Mouse (Mus musculus): Measurements from ENCODE around the gene Il17re. TPM values are rescaled to one million over a fixed set of nuclear protein-coding genes. Genes with fewer than 3 reads are reported as not detected.
A peak's percentile ranks its signal among the peaks of the same experiment; 100 is the strongest.

Il17re gene
- polyA plus RNA-seq (2015; fragmentation: Nextera tagmentation; extraction: Ambion mirVana), result 0.16 and 0.20 TPM in 2 replicates

- H3K9me3 ChIP-seq (replicated peaks), result no peaks in the 10 kb centered on the region
- H3K4me3 ChIP-seq (replicated peaks), result no peak within 1 kb of the TSS
- no peaks in the 10 kb centered on the region for H3K36me3 ChIP-seq
- DNase-seq, result no peak
- H3K27me3 ChIP-seq, result 0 out of 2 replicates have a peak, but pooled peaks cover 4% of the 10 kb centered on the region
- ATAC-seq (ENCODE audit: low read depth), result no peak
- no peaks in the 10 kb centered on the region for H3K4me1 ChIP-seq (replicated peaks)
- H3K4me2 ChIP-seq, result no peak within 1 kb of the TSS
- whole genome bisulfite sequencing (ENCODE audit: insufficient replicate concordance), result 16% methylated on average over 10 of the region's 10 CpGs
- no peak within 1 kb of the TSS for H3K27ac ChIP-seq
- H3K9ac ChIP-seq, result no peak within 1 kb of the TSS
These were observed at the start of gene Il17re for GRCm38 (mm10) chr6:113457952-113458534. Gene Il17re, plus strand, starts transcription at chr6:113458484.

- 57% methylated on average over 1 of the region's 1 CpGs for WGBS (ENCODE audit: insufficient replicate concordance)
- H3K4me3 ChIP-seq (replicated peaks), result no peak overlapping the region
- peaks cover 3% of the 10 kb centered on the region; the same call in 1 of the 2 replicates for H3K36me3 ChIP-seq
- no peaks in the 10 kb centered on the region for H3K27me3 ChIP-seq
- no peak overlapping the region for H3K9ac ChIP-seq
- DNase-seq, result no peak
- no peak for ATAC-seq (ENCODE audit: low read depth)
- H3K4me1 ChIP-seq (replicated peaks), result no peaks in the 10 kb centered on the region
- no peaks in the 10 kb centered on the region for H3K9me3 ChIP-seq (replicated peaks)
- no peak overlapping the region for H3K4me2 ChIP-seq
- H3K27ac ChIP-seq, result no peak overlapping the region
These were observed 48.3 kb upstream of the Il17re start for GRCm38 (mm10) chr6:113410001-113410400.

DNA sequence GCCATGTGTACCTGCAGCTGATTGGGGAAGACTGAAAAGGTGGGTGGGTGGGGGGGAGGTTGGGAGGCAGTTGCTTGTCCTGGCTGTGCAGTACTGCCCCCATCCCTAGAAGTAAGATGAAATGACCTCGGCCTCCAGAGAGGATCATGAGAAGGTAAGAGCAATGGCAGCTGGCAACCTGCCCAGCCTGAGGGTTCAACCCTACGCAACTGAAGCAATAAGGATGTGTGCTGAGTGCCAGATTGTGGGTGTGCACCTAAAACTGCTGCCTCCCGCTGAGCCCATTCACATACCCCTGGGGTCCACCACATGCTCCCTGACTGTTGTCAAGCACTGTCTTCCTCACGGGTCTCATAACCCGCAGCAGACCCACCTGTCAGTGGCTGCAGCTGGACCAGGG is 41.9 kb upstream of the Il17re start:
- Histone ChIP-seq H3K36me3 (peaks cover 14% of the 10 kb centered on the region), H3K4me3 (replicated peaks) (no peak overlapping the region), H3K4me2 (no peak overlapping the region), H3K4me1 (replicated peaks) (peaks cover 32% of the 10 kb centered on the region), H3K9me3 (replicated peaks) (no peaks in the 10 kb centered on the region), H3K27me3 (no peaks in the 10 kb centered on the region), H3K27ac (no peak overlapping the region), H3K9ac (no peak overlapping the region)
- DNase-seq (no peak), ATAC-seq (ENCODE audit: low read depth) (no peak)
- WGBS (ENCODE audit: insufficient replicate concordance), result 75% methylated on average over 5 of the region's 5 CpGs

- Histone ChIP-seq H3K27ac (peak overlapping the region; percentile 57), H3K36me3 (peaks cover 14% of the 10 kb centered on the region; the same call in 1 of the 2 replicates), H3K27me3 (no peaks in the 10 kb centered on the region), H3K9me3 (replicated peaks) (no peaks in the 10 kb centered on the region), H3K4me3 (replicated peaks) (peak overlapping the region; percentile 72), H3K9ac (peak overlapping the region; percentile 82), H3K4me2 (peak overlapping the region; percentile 93), H3K4me1 (replicated peaks) (peaks cover 34% of the 10 kb centered on the region)
- ATAC-seq (ENCODE audit: low read depth) (peak; percentile 66), DNase-seq (no peak)
- 14% methylated on average over 16 of the region's 16 CpGs for WGBS (ENCODE audit: insufficient replicate concordance)
These were observed 39.7 kb upstream of the Il17re start for GRCm38 (mm10) chr6:113418441-113419198.

GRCm38 (mm10) chr6:113419199-113419587 is 39.1 kb upstream of the Il17re start, which contains the start of gene Rpusd3:
Gene Rpusd3, minus strand, starts transcription at chr6:113419340.
- Histone ChIP-seq H3K4me2 (peak within 1 kb of the TSS; percentile 93), H3K36me3 (peaks cover 14% of the 10 kb centered on the region; the same call in 1 of the 2 replicates), H3K27me3 (no peaks in the 10 kb centered on the region), H3K27ac (peak within 1 kb of the TSS; percentile 57), H3K9me3 (replicated peaks) (no peaks in the 10 kb centered on the region), H3K4me3 (replicated peaks) (peak within 1 kb of the TSS; percentile 72), H3K9ac (peak within 1 kb of the TSS; percentile 82), H3K4me1 (replicated peaks) (peaks cover 34% of the 10 kb centered on the region)
- DNase-seq, result peak; percentile 96
- under 1% methylated on average over 25 of the region's 25 CpGs for WGBS (ENCODE audit: insufficient replicate concordance)
- peak; percentile 97 for ATAC-seq (ENCODE audit: low read depth)

GRCm38 (mm10) chr6:113423000-113423399 is 35.3 kb upstream of the Il17re start:
- 22% methylated on average over 4 of the region's 4 CpGs for whole genome bisulfite sequencing (ENCODE audit: insufficient replicate concordance)
- ATAC-seq (ENCODE audit: low read depth), result no peak
- H3K4me2 ChIP-seq, result no peak overlapping the region

DNA sequence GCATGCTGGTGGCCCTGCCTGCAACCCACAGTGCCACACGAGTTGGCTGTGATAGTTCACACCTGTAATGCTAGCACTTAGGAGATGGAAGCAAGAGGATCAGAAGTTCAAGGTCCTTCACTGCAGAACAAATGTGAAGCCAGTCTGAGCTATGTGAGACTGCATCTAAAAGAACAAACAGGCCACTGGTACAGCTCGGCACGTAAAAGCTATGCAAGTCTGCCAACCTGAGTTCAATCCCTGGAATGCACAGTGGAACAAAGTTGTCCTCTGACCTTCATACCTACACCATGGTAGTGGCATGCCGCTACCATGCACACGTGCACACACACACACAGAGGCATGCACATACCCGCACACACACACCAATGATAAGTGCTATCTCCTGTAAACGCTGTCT is 34.1 kb upstream of the Il17re start:
- H3K9ac ChIP-seq, result no peak overlapping the region
- no peak overlapping the region for H3K4me3 ChIP-seq (replicated peaks)
- H3K4me1 ChIP-seq (replicated peaks), result peaks cover 18% of the 10 kb centered on the region
- H3K9me3 ChIP-seq (replicated peaks), result no peaks in the 10 kb centered on the region
- H3K27ac ChIP-seq, result no peak overlapping the region
- DNase-seq (no peak), ATAC-seq (ENCODE audit: low read depth) (no peak)
- no peaks in the 10 kb centered on the region for H3K36me3 ChIP-seq
- WGBS (ENCODE audit: insufficient replicate concordance), result 73% methylated on average over 7 of the region's 7 CpGs
- H3K27me3 ChIP-seq, result no peaks in the 10 kb centered on the region
- H3K4me2 ChIP-seq, result no peak overlapping the region

More at GRCm38 (mm10) chr6:113423000-113423399, 35.3 kb upstream of the Il17re start:
- Histone ChIP-seq H3K27me3 (no peaks in the 10 kb centered on the region), H3K27ac (no peak overlapping the region), H3K36me3 (no peaks in the 10 kb centered on the region), H3K9me3 (replicated peaks) (no peaks in the 10 kb centered on the region), H3K4me1 (replicated peaks) (peaks cover 28% of the 10 kb centered on the region), H3K9ac (no peak overlapping the region), H3K4me3 (replicated peaks) (no peak overlapping the region)
- DNase-seq, result no peak

DNA sequence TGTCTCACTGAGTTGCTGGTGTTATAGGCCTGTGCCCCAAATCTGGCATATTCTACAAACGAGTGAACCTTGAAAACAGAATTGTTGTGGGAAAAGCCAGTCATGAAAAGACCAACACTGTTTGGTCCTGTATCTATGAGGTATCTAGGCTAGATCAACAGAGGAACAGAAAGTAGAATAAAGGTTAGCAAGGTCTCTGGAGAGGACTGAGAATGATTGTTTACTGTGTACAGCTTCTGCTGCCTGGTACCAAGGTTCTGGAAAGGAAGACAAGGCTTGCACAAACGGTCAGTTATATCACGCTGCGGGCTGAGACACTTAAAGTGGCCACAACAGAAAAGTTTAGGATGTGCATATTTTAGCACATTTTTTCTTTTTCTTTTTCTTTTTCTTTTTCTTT is 31.6 kb upstream of the Il17re start:
- Histone ChIP-seq H3K4me1 (replicated peaks) (no peaks in the 10 kb centered on the region), H3K36me3 (no peaks in the 10 kb centered on the region), H3K9me3 (replicated peaks) (no peaks in the 10 kb centered on the region), H3K27me3 (no peaks in the 10 kb centered on the region), H3K4me3 (replicated peaks) (no peak overlapping the region), H3K4me2 (no peak overlapping the region), H3K27ac (no peak overlapping the region), H3K9ac (no peak overlapping the region)
- DNase-seq, result no peak
- 82% methylated on average over 4 of the region's 4 CpGs for WGBS (ENCODE audit: insufficient replicate concordance)
- no peak for ATAC-seq (ENCODE audit: low read depth)

GRCm38 (mm10) chr6:113427397-113427796 is 30.9 kb upstream of the Il17re start:
- no peak overlapping the region for H3K4me2 ChIP-seq
- ATAC-seq (ENCODE audit: low read depth), result no peak
- no peaks in the 10 kb centered on the region for H3K27me3 ChIP-seq
- peak; percentile 37 for DNase-seq
- H3K9me3 ChIP-seq (replicated peaks), result no peaks in the 10 kb centered on the region
- WGBS (ENCODE audit: insufficient replicate concordance), result 53% methylated on average over 3 of the region's 3 CpGs
- H3K27ac ChIP-seq, result no peak overlapping the region
- no peaks in the 10 kb centered on the region for H3K36me3 ChIP-seq
- no peak overlapping the region for H3K9ac ChIP-seq
- no peak overlapping the region for H3K4me3 ChIP-seq (replicated peaks)
- no peaks in the 10 kb centered on the region for H3K4me1 ChIP-seq (replicated peaks)

GRCm38 (mm10) chr6:113428006-113428405 is 30.3 kb upstream of the Il17re start:
- Histone ChIP-seq H3K4me2 (no peak overlapping the region), H3K4me1 (replicated peaks) (no peaks in the 10 kb centered on the region), H3K27me3 (no peaks in the 10 kb centered on the region), H3K4me3 (replicated peaks) (no peak overlapping the region), H3K9ac (no peak overlapping the region), H3K27ac (no peak overlapping the region), H3K9me3 (replicated peaks) (no peaks in the 10 kb centered on the region), H3K36me3 (no peaks in the 10 kb centered on the region)
- 82% methylated on average over 16 of the region's 16 CpGs for WGBS (ENCODE audit: insufficient replicate concordance)
- ATAC-seq (ENCODE audit: low read depth) (0 out of 2 replicates have a peak, but pooled peaks have one; percentile 39), DNase-seq (no peak)

- 50% methylated on average over 3 of the region's 3 CpGs for WGBS (ENCODE audit: insufficient replicate concordance)
- Histone ChIP-seq H3K9ac (no peak overlapping the region), H3K27ac (no peak overlapping the region), H3K27me3 (no peaks in the 10 kb centered on the region), H3K36me3 (no peaks in the 10 kb centered on the region), H3K9me3 (replicated peaks) (no peaks in the 10 kb centered on the region), H3K4me1 (replicated peaks) (no peaks in the 10 kb centered on the region), H3K4me3 (replicated peaks) (no peak overlapping the region), H3K4me2 (no peak overlapping the region)
- DNase-seq (no peak), ATAC-seq (ENCODE audit: low read depth) (no peak)
These were observed 28.3 kb upstream of the Il17re start for GRCm38 (mm10) chr6:113429965-113430364.
